Mouse (Mus musculus) urinary bladder, adult 2 months (tissue): ENCODE results near the gene Gas2l1. TPM values are rescaled to one million over a fixed set of nuclear protein-coding genes. Genes with fewer than 3 reads are reported as not detected.

Experiments
- DNase-seq: peaks from one replicate; pipeline ENCODE4 v3.0.0; 2022; ENCODE audit warnings: low spot score
- polyA plus RNA-seq: library from polyadenylated mRNA; depleted of rRNA; stranded (reverse); fragments of >200 nt; gene quantifications from 2 replicates; pipeline ENCODE4 v1.2.3, GENCODE M21; 2012

Gas2l1 gene
- polyA plus RNA-seq, 1 experiment: 45.8 TPM

GRCm38 (mm10) chr11:5042645-5043381 is 22.3 kb downstream of the Gas2l1 start:
- no peak for DNase-seq

- DNase-seq: no peak
Measured at GRCm38 (mm10) chr11:5041144-5041780, 23.9 kb downstream of the Gas2l1 start.

GRCm38 (mm10) chr11:5040585-5040984 is 24.5 kb downstream of the Gas2l1 start:
- no peak for DNase-seq

- no peak for DNase-seq
Measured at GRCm38 (mm10) chr11:5037146-5037854, 27.8 kb downstream of the Gas2l1 start.

GRCm38 (mm10) chr11:5035421-5035820 is 29.7 kb downstream of the Gas2l1 start:
- DNase-seq: no peak

- no peak for DNase-seq
Measured at GRCm38 (mm10) chr11:5033136-5033535, 32.0 kb downstream of the Gas2l1 start.

GRCm38 (mm10) chr11:5032706-5033105 is 32.4 kb downstream of the Gas2l1 start:
- no peak for DNase-seq

- no peak for DNase-seq
Measured at GRCm38 (mm10) chr11:5028228-5028627, 36.9 kb downstream of the Gas2l1 start.

GRCm38 (mm10) chr11:5025108-5025507 is 40.0 kb downstream of the Gas2l1 start:
- DNase-seq: no peak

- DNase-seq: no peak
Measured at GRCm38 (mm10) chr11:5017506-5017905, 47.6 kb downstream of the Gas2l1 start.

GRCm38 (mm10) chr11:5016286-5016685 is 48.8 kb downstream of the Gas2l1 start:
- no peak for DNase-seq

- no peak for DNase-seq
Measured at GRCm38 (mm10) chr11:5015720-5016119, 49.4 kb downstream of the Gas2l1 start.

GRCm38 (mm10) chr11:5012213-5012715 is 52.9 kb downstream of the Gas2l1 start:
- no peak for DNase-seq

GRCm38 (mm10) chr11:5011480-5011879 is 53.6 kb downstream of the Gas2l1 start:
- no peak for DNase-seq

GRCm38 (mm10) chr11:5010205-5010604 is 54.9 kb downstream of the Gas2l1 start:
- DNase-seq: no peak

GRCm38 (mm10) chr11:5009354-5010074 is 55.6 kb downstream of the Gas2l1 start:
- no peak for DNase-seq

GRCm38 (mm10) chr11:5008867-5009266 is 56.3 kb downstream of the Gas2l1 start:
- DNase-seq: no peak

GRCm38 (mm10) chr11:5007186-5007585 is 57.9 kb downstream of the Gas2l1 start:
- DNase-seq: no peak

- DNase-seq: no peak
Measured at GRCm38 (mm10) chr11:5005528-5005927, 59.6 kb downstream of the Gas2l1 start.
